Mouse (Mus musculus): Measurements from ENCODE around the gene Als2cr12. TPM values are rescaled to one million over a fixed set of nuclear protein-coding genes. Genes with fewer than 3 reads are reported as not detected.
"Not testable (repeated sequence)": the region's sequence is repeated elsewhere in the genome, so short reads cannot be mapped to it uniquely, and the experiment has no call there.

Als2cr12 gene
- total RNA-seq, 2 experiments from 2014 or later, result not detected

- DNase-seq (ENCODE audit: extremely low spot score in 1 of 2, low spot score in 1 of 2), result no peak
Measured at GRCm38 (mm10) chr1:58617978-58618668, 77.7 kb downstream of the Als2cr12 start.

- DNase-seq (ENCODE audit: extremely low spot score in 1 of 2, low spot score in 1 of 2), result no peak
Measured at GRCm38 (mm10) chr1:58617076-58617475, 78.7 kb downstream of the Als2cr12 start.

- DNase-seq (ENCODE audit: extremely low spot score in 1 of 2, low spot score in 1 of 2), result no peak
Measured at GRCm38 (mm10) chr1:58616176-58616575, 79.6 kb downstream of the Als2cr12 start.

GRCm38 (mm10) chr1:58615146-58615545 lies 80.6 kb downstream of the Als2cr12 start:
- DNase-seq (ENCODE audit: extremely low spot score in 1 of 2, low spot score in 1 of 2), result no peak

GRCm38 (mm10) chr1:58614424-58614823 lies 81.4 kb downstream of the Als2cr12 start:
- no peak for DNase-seq (ENCODE audit: extremely low spot score in 1 of 2, low spot score in 1 of 2)

DNA sequence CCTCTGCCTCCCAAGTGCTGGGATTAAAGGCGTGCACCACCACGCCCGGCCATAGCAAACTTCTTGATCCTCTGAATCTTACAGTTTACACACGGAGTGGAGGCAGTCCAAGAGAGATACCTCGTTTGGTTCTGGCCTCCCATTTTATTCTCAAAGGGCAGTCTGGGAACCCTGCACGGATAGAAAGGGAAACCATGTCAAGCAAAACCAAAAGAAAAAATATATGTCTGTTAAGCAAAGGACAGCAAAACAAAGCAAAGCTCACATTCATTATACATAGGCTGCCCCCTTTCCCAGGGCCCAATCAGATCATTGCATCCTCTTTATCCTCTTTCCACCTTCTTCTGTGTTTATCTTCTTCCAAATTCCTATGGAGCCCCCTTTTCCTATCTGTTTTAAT lies 82.0 kb downstream of the Als2cr12 start:
- peak; percentile 16 to 19 for DNase-seq (ENCODE audit: extremely low spot score in 1 of 2, low spot score in 1 of 2)

- no peak for DNase-seq (ENCODE audit: extremely low spot score in 1 of 2, low spot score in 1 of 2)
Measured at GRCm38 (mm10) chr1:58610611-58611010, 85.2 kb downstream of the Als2cr12 start.

GRCm38 (mm10) chr1:58610166-58610565 lies 85.6 kb downstream of the Als2cr12 start:
- no peak for DNase-seq (ENCODE audit: extremely low spot score in 1 of 2, low spot score in 1 of 2)

- not testable (repeated sequence) for DNase-seq (ENCODE audit: extremely low spot score in 1 of 2, low spot score in 1 of 2)
Measured at GRCm38 (mm10) chr1:58609591-58609990, 86.2 kb downstream of the Als2cr12 start.

DNA sequence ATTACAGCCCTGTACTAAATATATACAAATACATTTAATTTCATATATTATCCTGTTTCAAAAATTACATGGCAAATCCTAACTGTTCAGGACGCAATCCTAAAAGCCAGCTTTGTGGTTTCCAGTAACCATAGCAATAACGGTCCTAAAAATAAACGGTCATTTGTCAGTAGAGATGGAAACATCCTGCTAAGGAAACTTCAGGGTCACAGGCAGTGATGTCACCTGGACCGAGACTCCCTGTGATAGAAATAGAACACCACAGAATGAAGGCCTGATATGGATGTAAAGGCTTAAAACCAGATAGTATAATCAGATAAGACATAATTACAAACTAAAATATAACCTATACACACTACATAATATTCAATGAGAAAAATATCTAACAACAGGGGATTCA lies 92.1 kb downstream of the Als2cr12 start:
- no peak for DNase-seq (ENCODE audit: extremely low spot score in 1 of 2, low spot score in 1 of 2)

DNA sequence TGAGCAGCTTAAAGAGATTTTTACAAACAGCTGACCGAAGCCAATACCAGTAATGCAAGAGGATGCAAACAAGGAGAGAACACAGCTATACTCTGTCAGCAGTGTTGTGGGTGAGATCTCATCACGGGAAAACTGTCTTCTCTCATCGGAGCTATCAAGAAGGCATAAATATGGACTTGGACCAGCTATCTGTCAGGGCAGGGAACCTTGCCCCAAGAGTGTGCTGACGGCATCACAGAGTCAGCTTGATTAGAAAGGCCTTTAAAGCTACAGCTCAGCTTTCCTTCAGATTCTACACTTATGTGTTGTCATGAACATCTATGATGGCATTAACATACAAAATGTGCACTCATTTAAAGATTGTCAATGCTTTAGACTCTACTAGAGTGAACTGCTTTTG lies 93.1 kb downstream of the Als2cr12 start:
- no peak for DNase-seq (ENCODE audit: extremely low spot score in 1 of 2, low spot score in 1 of 2)

Other genes starting within 250 kb of the Als2cr12 start
- gene Orc2, start 190.9 kb downstream of the Als2cr12 start, total RNA-seq (2021), result 10 to 100 TPM; 25.0 to 25.6 TPM
- gene Fam126b, start 109.7 kb downstream of the Als2cr12 start, total RNA-seq (2021), result 100 to 1,000 TPM; 120 to 126 TPM
- 100 to 1,000 TPM; 113 to 131 TPM for gene Ndufb3, start 109.6 kb downstream of the Als2cr12 start, total RNA-seq (2021)
- 10 to 100 TPM; 32.6 to 32.8 TPM for gene Cflar, start 15.5 kb upstream of the Als2cr12 start, total RNA-seq (2021)
- gene Casp8, start 99.4 kb upstream of the Als2cr12 start, total RNA-seq (2021), result 1 to 10 TPM; 2.7 TPM

All from layer of hippocampus, postnatal 25 days (tissue).